Mouse (Mus musculus) embryonic facial prominence, embryonic 13.5 days (tissue): ENCODE results near the gene Tmcc3. TPM values are rescaled to one million over a fixed set of nuclear protein-coding genes. Genes with fewer than 3 reads are reported as not detected.

Experiments
- ATAC-seq: fragments of 200-750 bp; cut with Nextera tagmentation; 2 replicates; pipeline ENCODE4 v1.8.0; 2017; ENCODE audit warnings: low read depth; ENCODE audit not compliant: insufficient number of reproducible peaks, insufficient read depth, low FRiP score, low TSS enrichment
- H3K27ac ChIP-seq: fragments of 300-500 bp; sonication (generic); 2 replicates; pipeline ENCODE4 v1.5.1; 2015; ENCODE audit warnings: moderate library complexity, mild to moderate bottlenecking, inconsistent platforms
- H3K27me3 ChIP-seq: fragments of 300-500 bp; sonication (generic); 2 replicates; pipeline ENCODE4 v1.6.1; 2015; ENCODE audit warnings: mild to moderate bottlenecking, inconsistent platforms
- H3K36me3 ChIP-seq: fragments of 300-500 bp; sonication (generic); 2 replicates; pipeline ENCODE4 v1.6.1; 2015; ENCODE audit warnings: mild to moderate bottlenecking, inconsistent platforms
- H3K4me1 ChIP-seq: fragments of 300-500 bp; sonication (generic); 2 replicates; pipeline ENCODE4 v1.6.1; 2015; ENCODE audit warnings: inconsistent platforms
- H3K4me2 ChIP-seq: fragments of 300-500 bp; sonication (generic); 2 replicates; pipeline ENCODE4 v1.6.1; 2015; ENCODE audit warnings: moderate library complexity, mild to moderate bottlenecking, inconsistent platforms
- H3K4me3 ChIP-seq: fragments of 300-500 bp; sonication (generic); 2 replicates; pipeline ENCODE4 v1.5.1; 2015; ENCODE audit warnings: mild to moderate bottlenecking, inconsistent platforms
- H3K9ac ChIP-seq: fragments of 300-500 bp; sonication (generic); 2 replicates; pipeline ENCODE4 v1.6.1; 2015; ENCODE audit warnings: mild to moderate bottlenecking, inconsistent platforms
- H3K9me3 ChIP-seq: fragments of 300-500 bp; sonication (generic); 2 replicates; pipeline ENCODE4 v1.6.1; 2016; ENCODE audit warnings: inconsistent platforms
- WGBS: fragments of 180-500 bp; shearing (Covaris S2); methylation state at CpG from one replicate; pipeline ENCODE4 v1.1.7; 2015; ENCODE audit warnings: mixed read lengths; 5-methylcytosine and 5-hydroxymethylcytosine counted together
- microRNA-seq: library from miRNA; unstranded; fragments of <30 nt; microRNA quantifications from one replicate; pipeline ENCODE4, GENCODE M21; 2016
- polyA plus RNA-seq: library from polyadenylated mRNA; unstranded; fragments of >200 nt; fragmentation: Nextera tagmentation; extraction: Ambion mirVana; gene quantifications from 2 replicates; pipeline ENCODE4 v1.2.1, GENCODE M21; 2015

Gene Tmcc3
- polyA plus RNA-seq, 1 experiment from 2014 or later: 5.9 TPM

GRCm38 (mm10) chr10:94631541-94632113 is 319.9 kb downstream of the Tmcc3 start:
- Histone ChIP-seq H3K4me3 (no peak overlapping the region), H3K27me3 (no peaks in the 10 kb centered on the region), H3K9me3 (no peaks in the 10 kb centered on the region), H3K4me2 (no peak overlapping the region), H3K4me1 (no peaks in the 10 kb centered on the region), H3K36me3 (no peaks in the 10 kb centered on the region), H3K9ac (no peak overlapping the region), H3K27ac (no peak overlapping the region)
- no peak for ATAC-seq
- WGBS: 79% methylated on average over 11 of the region's 11 CpGs

GRCm38 (mm10) chr10:94632245-94632644 is 320.5 kb downstream of the Tmcc3 start:
- Histone ChIP-seq H3K4me2 (no peak overlapping the region), H3K4me3 (no peak overlapping the region), H3K4me1 (no peaks in the 10 kb centered on the region), H3K9ac (no peak overlapping the region), H3K9me3 (no peaks in the 10 kb centered on the region), H3K36me3 (no peaks in the 10 kb centered on the region), H3K27me3 (no peaks in the 10 kb centered on the region), H3K27ac (no peak overlapping the region)
- ATAC-seq: no peak
- WGBS: 90% methylated on average over 5 of the region's 5 CpGs

DNA sequence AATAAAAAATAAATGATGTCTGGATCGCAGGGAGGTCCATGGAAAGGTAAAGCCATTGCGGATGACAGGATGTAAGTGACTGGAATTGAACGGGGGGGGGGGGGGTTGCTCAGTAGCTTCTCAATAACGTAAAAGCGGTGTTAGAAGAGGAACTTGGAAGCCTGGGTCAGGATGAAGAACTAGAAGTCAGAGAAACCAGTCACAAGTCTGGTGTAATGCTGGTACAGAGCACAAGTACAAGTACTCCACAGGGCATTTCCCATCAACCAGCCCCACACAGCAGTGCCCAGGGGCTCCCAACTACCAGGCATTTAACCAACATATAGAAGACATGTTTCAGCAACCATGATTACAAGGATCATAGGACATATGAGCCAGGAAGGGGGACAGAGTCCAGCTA is 326.9 kb downstream of the Tmcc3 start:
- H3K27me3 ChIP-seq: no peaks in the 10 kb centered on the region
- no peak overlapping the region for H3K9ac ChIP-seq
- no peak overlapping the region for H3K4me3 ChIP-seq
- no peak for ATAC-seq
- 94% methylated on average over 5 of the region's 5 CpGs for WGBS
- no peaks in the 10 kb centered on the region for H3K4me1 ChIP-seq
- H3K9me3 ChIP-seq: no peaks in the 10 kb centered on the region
- no peaks in the 10 kb centered on the region for H3K36me3 ChIP-seq
- H3K27ac ChIP-seq: no peak overlapping the region
- no peak overlapping the region for H3K4me2 ChIP-seq

DNA sequence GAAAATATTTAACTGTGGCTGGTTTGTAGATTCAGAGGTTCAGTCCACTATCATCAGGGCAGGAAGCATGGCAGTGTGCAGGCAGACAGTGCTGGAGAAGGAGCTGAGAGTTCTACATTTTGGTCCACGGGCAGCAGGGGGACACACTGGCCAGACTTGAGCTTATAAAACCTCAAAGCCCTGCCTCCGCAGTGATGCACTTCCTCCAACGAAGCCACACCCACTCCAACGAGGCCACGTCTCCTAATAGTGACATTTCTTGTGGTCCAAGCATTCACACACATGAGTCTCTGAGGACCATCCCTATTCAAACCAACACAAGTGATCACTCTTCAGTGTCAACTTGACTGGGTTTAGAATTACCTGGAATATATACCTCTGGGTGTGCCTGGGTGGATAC is 327.5 kb downstream of the Tmcc3 start:
- 76% methylated on average over 5 of the region's 5 CpGs for WGBS
- H3K9ac ChIP-seq: no peak overlapping the region
- H3K27ac ChIP-seq: no peak overlapping the region
- no peak for ATAC-seq
- no peaks in the 10 kb centered on the region for H3K9me3 ChIP-seq
- H3K27me3 ChIP-seq: no peaks in the 10 kb centered on the region
- no peaks in the 10 kb centered on the region for H3K4me1 ChIP-seq
- H3K4me3 ChIP-seq: no peak overlapping the region
- no peaks in the 10 kb centered on the region for H3K36me3 ChIP-seq
- no peak overlapping the region for H3K4me2 ChIP-seq

- H3K4me1 ChIP-seq: no peaks in the 10 kb centered on the region
- H3K4me3 ChIP-seq: no peak overlapping the region
- no peaks in the 10 kb centered on the region for H3K36me3 ChIP-seq
- no peaks in the 10 kb centered on the region for H3K27me3 ChIP-seq
- no peaks in the 10 kb centered on the region for H3K9me3 ChIP-seq
- H3K4me2 ChIP-seq: no peak overlapping the region
- no peak for ATAC-seq
- H3K27ac ChIP-seq: no peak overlapping the region
- 72% methylated on average over 5 of the region's 5 CpGs for WGBS
- H3K9ac ChIP-seq: no peak overlapping the region
Observed at GRCm38 (mm10) chr10:94640067-94640466, 328.3 kb downstream of the Tmcc3 start.

Small RNA genes lying within 50 kb of the gene (microRNA-seq; reads per million reads assigned to microRNA genes)
- not detected for gene Mir7211

Other genes starting within 250 kb of the Tmcc3 start
- 9.0 and 9.3 TPM in 2 replicates for gene Nr2c1, start 163.9 kb upstream of the Tmcc3 start, polyA plus RNA-seq
- gene Ndufa12, start 113.2 kb upstream of the Tmcc3 start, polyA plus RNA-seq: 319 and 403 TPM in 2 replicates
- gene Gm4792, start 13.2 kb upstream of the Tmcc3 start, polyA plus RNA-seq: not detected in 2 replicates